Mouse (Mus musculus) 416B (cell line): ENCODE results near the gene Aldh2.
A peak's percentile ranks its signal among the peaks of the same experiment; 100 is the strongest.
"Not testable (repeated sequence)": the region's sequence is repeated elsewhere in the genome, so short reads cannot be mapped to it uniquely, and the experiment has no call there.

Experiments
- DNase-seq: peaks from one replicate; pipeline ENCODE4 v3.0.0; 2011; ENCODE audit warnings: low read depth

The Aldh2 gene

DNA sequence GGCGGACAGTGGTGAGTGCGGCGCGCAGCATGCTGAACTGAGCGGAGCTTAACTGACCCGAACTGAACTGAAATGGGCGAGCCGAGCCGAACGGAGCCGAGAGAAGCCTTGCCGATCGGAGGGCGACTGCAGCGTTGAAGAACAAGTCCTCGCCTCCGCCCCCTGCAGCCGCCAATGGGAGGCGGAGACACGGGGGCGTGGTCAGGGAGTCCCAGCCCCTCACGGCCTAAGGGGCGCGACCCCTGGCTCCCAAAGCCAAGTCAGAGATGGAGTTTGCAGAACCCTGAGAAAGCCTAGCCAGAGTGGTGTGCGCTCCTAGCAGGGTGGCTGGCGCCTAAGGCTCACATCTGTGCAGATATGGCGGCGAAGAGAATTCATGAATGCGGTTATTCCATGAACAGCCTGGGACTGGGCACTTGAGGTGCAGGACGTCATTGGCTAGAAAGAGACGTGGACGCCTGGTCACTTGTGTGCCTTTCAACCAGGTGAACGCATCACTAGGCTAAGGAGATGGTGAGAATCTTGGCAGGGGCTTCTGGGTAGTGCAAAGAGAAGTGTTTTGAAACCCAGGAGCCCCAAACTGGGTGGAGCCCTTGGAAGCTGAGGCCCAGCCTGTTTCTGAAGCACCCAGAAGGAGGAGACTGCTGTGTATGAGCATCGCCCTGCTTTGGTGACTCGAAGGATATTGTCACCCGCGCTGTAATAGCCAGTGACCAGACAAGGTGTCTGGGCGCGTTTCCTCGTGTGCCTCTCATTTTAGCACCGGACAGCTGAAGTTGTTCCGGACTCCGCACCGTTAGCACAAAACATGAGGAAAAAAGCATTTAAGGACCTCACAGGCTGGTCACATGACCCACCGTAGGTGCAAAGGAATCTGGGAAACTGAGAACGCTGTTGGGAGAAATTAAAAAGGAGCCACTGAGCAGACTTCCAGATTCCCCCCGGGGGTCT, at the start of gene Aldh2:
Aldh2 (minus strand) TSS at position 374 of the 951 bp plus-strand sequence.
- DNase-seq = peak; percentile 93

DNA sequence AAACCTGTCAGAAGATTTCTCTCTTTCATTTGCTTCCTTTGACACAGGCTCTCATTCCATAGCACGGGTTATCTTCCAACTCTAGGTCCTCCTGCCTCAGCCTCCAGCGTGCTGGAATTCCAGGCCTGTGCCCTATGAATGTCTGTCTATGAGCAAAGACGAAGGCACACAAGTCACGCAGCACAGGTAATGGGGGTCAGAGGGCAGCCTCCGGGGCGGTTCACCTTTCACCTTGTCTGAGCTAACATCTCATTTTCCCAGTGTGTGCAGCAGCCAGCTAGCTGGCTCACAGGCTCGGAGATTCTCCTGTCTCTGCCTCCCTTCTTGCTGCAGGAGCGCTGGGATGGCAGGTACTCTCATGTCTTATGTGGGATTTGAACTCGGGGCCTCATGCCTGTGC, 46.0 kb upstream of the Aldh2 start:
- no peak for DNase-seq

DNA sequence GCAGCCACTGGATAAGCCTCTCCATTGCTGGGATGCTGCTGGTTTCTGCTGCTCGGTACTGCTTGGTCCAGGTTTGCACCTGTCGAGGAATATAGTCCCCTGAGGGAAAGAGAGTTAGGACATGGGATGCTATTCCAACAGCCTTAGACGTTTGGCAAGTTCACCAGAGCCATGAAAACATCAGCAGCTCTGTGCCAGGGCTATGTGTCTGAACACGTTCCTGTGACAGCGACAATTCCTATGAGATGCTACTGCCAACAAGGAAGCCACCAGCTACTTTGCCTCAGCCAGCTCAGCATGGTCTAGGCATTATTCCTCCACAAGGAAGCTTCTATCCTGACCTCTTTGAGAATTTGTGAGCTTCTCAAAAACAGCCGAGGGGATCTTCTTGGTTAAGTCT, 43.7 kb upstream of the Aldh2 start:
- no peak for DNase-seq

DNA sequence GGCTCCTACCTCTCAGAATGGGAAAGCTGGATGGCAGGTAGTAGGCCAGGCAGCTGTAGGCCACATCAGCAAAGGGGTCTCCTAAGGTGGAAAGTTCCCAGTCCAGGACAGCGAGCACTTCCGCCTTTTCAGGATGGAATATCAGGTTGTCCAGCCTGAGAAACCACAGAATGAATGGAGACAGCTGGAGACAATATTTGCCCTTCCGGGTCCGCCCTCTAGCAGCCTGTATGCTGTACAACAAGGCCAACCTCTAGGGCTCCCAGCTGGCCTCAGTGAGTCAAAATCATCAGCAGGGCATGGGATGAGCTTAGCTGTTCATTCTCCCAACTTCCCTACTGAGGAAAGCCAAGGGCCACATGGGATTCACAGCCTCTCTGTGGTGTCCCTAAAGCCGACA, 41.0 kb upstream of the Aldh2 start:
- DNase-seq = no peak

DNA sequence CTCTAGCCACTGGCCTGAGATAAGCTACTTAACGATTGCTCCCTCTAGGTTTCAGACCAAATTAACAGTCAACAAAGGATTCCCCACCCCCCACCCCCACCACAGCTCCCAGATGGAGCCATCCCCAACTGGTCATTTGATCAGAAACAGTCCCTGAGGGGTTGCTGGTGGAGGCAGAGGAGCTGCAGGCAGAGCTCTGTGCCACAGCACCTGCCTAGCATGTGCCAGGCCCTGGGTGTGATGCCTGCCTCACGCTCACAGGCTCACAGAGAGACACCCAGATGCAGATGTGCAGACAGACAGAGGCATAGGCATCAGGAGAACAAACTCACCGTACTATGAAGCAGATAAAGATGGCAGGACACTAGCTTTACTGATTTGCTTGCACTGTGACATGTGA, 39.2 kb upstream of the Aldh2 start:
- DNase-seq = no peak

DNA sequence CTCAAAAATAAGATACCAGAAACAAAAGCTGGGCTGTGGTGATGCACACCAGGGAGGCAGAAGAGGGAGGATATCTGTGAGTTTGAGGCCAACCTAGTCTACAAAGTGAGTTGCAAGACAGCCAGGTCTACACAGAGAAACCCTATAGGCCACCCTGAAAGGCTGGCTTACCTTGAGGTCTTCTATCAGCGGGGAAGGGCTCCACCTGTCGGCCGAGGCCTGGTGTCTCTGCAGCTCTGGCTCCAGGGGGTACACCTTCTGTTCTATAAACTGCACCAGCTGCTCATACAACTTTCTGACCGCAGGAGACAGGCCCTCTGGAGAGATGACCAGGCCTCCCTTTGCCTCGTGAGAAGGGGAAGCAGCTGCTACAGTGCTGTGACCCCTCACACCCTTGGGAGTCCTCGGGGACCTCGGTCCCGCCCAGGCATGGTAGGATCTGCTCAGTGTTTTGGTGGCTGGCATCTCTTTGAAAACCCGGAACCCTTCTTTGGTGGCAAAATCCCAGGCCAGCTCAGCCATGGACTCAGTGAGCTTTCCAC, 37.6 kb upstream of the Aldh2 start:
- not testable (repeated sequence) for DNase-seq

DNA sequence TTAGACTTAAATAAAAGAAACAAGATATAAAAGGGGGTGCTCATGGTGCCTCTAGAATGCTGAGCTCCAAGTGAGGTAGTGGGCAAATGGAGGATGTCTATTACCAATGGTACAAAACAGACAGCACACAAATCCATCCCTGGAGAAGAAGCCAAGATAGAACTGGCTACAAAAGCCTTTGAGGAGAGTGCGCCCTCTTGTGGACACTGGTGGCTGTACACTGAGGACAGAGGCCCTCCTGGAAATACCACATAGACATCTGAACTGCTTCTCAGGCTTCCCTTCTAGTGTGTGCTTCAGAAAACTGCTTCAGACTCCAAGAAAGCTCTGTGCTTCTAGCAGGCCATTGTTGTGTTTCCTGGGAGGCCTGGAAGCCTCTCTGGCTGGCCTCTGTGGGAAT, 34.2 kb upstream of the Aldh2 start:
- DNase-seq = peak; percentile 70

DNA sequence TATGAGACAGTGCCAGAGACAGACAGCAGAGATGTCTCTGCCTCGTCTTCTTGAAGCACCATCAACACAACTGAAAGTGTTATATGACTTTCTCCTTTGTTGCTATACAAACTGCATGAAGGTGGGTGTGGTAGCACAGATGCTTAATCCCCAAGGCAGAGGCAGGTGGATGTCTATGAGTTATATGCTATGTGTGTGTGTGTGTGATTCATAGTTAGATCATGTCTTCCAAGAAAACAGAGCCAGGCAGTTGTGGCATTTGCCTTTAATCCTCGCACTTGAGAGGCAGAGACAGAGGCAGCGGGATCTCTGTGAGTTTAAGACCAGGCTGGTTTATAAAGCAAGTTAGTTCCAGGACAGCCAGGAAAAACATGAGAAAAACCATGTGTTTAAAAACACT, 29.6 kb upstream of the Aldh2 start:
- DNase-seq = no peak

DNA sequence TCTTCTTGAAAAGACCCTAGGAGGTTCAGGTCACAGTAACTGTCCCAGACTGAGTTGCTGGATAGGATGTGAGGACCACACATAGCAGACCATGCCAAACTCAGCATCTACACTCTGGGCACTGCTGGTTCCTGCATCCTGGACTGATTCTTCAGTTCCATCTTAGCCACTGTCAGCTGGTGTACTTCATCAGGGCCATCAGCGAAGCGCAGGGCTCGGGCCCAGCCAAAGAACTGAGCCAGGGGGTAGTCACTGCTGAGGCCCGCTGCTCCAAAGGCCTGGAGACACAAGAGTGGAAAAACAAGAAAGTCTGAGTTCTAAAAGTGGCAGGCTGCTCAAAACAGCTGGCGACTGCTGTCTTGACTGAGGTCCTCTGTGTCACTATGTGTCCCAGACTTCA, 27.5 kb upstream of the Aldh2 start:
- no peak for DNase-seq

DNA sequence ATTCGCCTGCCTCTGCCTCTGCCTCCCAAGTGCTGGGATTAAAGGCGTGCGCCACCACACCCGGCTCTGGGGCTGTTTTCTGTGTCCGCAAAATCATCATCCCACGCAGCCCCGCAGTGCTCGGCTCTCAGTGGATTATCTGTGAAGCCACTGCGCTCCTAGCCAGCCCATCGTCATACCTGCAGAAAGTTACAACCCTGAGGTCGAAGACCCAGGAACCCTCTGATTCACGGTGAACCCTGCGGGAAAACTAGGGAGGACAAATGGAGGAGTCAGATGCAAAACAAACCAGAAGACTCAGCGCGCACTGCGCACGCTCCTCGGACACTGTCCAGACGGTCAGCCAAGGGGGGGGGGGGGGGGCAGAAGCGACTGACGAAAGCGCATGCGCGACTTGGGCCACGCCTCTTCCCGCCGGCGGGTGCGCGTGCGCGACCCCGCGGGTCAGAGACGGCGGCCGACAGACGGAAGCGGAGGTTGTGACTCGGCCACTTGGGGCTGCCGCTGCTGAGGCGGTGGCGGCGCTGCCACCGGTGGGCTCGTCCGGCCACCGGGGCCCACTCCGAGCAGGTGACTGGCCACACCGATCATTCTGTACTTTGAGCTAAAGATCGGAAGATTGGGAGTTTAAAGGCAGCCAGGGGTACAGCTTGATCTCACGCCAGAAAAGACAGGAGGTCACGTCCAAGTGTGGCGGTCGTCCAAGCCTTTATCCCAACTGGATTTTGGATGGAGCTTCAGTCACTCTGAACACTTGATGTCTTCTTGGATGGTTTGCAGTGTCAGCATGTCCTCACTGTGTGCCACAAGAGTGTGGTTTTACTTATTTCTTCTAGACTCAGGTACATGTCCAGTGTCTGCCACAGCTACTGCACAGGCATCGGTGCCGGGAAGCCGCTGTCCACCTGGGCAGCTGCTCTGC, 25.2 kb upstream of the Aldh2 start, which contains the start of gene Acad12:
Acad12 (minus strand) TSS at position 347 of the 922 bp plus-strand sequence.
- peak; percentile 91 for DNase-seq

DNA sequence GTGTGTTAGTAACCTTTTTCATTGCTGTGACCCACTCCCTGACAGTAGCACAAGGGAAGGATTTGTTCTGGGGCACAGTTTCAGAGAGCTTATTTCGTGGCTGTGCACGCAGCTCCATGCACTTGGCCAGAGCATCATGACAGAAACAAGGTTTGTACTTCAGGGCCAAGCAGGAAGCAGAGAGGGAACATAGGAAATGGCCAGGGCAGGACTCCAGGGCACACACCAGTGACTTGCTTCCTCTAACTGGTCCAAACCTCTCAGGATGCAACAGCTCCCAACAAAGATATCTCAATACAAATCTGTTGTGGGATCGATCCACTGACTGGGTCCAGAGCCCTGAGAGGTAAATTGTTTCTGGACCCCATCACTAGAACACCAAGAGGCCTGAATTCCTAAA, 21.3 kb upstream of the Aldh2 start:
- DNase-seq = not testable (repeated sequence)

DNA sequence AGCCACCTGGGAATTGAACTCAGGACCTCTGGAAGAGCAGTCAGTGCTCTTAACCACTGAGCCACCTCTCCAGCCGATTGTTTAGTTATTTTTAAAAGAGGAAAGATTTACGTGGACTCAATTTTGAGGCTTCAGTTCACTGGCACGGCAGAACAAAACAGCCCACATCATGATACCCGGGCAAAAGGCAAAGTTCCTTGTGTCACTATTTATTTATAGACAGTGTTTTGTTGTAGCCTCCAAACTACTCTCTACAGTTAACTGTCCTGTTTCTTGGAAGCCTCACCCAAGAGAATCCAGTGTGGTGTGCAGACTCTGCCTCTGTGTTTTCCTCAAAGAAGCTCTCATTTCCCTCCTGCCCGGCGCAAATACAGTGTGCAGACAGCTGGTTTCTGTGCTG, 18.4 kb upstream of the Aldh2 start:
- no peak for DNase-seq

DNA sequence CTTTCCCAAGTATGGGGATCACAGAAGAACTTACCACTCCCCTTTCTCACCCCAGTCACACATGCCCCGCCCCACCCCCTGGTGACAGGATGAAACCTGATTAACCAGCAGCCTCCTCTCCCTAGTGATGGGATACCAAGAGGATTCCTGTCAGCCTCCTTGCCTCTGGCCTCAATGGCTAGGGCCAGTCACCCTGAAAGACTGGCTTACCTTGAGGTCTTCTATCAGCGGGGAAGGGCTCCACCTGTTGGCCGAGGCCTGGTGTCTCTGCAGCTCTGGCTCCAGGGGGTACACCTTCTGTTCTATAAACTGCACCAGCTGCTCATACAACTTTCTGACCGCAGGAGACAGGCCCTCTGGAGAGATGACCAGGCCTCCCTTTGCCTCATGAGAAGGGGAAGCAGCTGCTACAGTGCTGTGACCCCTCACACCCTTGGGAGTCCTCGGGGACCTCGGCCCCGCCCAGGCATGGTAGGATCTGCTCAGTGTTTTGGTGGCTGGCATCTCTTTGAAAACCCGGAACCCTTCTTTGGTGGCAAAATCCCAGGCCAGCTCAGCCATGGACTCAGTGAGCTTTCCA, 16.0 kb upstream of the Aldh2 start:
- not testable (repeated sequence) for DNase-seq

DNA sequence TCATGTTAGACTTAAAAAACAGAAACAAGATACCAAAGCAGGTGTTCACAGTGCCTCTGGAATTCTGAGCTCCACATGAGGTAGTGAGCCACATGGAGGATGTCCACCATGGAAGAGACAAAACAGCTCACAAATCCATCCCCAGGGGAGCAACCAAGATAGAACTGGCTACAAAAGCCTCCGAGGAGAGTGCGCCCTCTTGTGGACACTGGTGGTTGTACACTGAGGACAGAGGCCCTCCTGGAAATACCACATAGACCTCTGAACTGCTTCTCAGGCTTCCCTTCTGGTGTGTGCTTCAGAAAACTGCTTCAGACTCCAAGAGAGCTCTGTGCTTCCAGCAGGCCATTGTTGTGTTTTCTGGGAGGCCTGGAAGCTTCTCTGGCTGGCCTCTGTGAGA, 12.5 kb upstream of the Aldh2 start:
- DNase-seq = peak; percentile 73

DNA sequence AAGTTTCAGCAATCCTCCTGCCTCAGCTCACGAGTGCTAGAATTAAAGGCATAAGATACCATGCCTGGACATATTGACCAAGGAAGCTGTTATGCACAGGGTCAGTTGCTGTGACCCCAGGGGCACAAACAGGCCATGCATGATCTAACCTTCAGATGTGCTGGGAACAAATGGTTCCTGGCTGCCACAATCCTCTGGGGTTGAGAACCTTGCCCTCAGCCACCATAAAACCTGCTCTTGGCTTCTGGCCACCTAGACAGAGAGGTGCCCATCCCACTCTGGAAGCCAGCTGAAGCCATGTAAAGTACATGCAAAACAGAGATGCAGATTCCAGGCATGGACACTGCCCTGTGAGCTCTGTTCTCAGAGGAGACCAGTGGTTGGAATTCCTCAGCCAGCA, 10.2 kb upstream of the Aldh2 start:
- not testable (repeated sequence) for DNase-seq

DNA sequence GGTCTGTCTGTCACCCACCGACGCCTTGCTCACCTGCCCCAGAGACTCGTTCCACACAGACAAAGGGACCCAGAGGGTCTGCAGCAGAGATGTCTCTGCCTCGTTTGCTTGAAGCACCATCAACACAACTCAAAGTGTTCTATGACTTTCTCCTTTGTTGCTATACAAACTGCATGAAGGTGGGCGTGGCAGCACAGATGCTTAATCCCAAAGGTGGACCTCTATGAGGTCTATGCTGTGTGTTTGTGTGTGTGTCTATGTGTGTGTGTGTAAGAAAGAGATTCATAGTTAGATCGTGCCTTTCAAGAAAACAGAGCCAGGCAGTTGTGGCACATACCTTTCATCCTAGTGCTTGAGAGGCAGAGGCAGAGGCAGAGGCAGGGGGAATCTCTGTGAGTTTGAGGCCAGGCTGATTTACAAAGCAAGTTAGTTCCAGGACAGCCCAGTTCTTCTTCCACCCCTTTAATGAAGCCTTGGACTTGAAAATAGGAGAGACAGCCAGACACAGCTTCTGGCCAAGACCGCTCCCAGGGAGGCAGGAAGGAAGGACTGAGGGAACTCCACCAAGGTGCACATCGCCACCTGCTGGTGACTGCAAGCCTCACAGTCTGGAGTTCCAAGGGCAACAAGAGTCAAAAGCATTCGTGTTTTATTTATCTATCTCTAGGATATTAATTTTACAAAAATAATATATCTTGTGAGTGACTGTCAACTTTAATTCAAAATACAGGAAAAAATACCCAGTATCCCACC, 8.1 kb upstream of the Aldh2 start:
- peak; percentile 88 for DNase-seq

DNA sequence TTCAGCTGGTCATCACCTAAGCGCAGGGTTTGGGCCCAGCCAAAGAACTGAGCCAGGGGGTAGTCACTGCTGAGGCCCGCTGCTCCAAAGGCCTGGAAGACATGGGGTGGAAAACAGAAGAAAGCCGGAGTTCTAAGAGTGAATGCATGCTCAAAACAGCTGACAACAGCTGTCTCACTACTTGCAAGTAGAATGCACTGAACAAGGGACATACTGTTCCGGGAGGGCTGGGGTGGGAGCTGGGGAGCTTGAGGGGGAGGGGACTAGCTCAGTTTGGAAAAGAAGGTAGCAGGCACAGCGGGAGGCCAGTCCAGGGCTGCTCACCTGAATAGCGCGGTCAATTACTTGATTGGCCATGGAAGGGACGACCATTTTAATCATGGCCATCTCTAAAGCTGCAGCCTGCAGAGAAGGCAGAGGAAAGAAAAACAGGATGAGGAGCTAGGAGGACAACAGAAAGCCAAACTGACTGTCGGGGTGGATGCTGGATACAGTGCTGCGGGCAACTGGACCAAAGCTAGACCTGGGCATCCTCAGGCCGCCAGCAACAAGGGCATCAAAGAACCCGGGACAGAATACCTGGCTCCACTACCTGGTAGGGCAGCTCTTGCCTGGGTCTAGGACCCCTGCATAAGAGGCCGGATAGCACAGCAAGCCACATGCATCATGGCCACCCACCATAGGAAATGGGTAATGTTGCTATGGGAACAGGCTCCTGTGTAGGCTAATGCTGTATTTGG, 5.4 kb upstream of the Aldh2 start:
- DNase-seq = no peak

DNA sequence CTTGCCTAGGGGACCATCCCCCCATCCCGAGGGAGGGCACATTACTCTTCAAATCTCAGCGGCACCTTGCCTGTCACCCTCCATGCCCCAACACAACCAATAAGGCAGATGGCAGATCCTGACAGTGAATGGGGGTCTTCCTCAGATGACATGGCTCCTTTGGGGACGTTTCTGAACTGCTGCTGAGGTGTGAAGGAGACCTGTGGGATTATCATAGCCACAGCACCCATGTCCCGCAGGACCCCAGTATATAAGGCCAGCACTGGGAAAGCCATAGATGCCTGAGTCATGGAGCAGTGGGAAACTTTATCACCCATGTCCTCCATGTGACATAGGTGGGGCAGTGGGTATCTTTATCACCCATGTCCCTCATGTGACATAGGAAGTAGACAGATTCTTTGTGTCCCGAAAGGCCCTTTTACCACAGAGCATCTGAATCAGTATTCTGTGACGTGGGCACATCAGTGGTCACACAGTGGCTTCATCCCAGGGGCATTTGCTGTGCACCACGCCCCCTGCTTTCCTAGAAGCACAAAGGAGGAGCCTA, 4.4 kb upstream of the Aldh2 start:
- no peak for DNase-seq

DNA sequence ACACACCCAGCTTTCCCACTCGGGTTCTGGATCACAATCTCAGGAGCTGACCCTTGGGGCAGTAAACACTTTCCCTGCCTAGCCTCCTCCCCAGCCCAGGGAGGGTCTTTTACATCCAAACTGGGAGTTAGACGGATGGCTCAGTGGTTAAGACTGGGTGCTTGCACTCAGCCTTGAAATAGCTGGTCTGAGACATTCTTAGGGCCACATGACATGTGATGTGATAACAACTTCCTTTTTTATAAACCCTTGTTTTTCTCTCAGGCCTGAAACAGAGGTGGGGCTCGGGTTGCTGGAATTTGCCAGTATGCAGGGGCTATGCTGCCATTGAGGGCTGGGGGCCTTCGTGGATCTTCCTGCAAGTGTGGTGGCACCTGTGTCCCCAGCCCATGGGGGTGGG, 3.7 kb upstream of the Aldh2 start:
- DNase-seq = peak; percentile 19

DNA sequence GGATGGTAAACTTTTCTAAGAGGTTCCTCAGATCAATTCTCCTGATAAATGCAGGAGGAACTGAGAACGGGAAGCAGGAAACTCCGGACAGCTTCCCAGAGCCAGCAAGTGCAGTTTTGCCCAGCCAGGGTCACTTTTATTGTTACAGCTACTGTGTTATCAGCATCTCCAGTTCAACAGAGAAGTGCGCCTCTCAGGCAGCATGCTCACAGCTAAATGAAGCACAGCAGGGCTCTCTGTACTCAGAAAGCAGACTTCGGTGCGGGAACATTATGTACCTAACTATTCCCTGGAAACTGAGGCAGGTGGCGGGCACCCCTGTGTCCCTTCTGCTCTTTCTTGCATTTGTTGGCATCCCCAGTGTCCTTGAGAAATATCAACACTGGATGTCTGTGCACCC, 2.6 kb upstream of the Aldh2 start:
- DNase-seq = no peak
